Mouse (Mus musculus) ES-Bruce4 (cell line): ENCODE data around the gene Rybp.

Experiments used
- CTCF ChIP-seq: IDR thresholded peaks from one replicate; pipeline ENCODE4 v1.8.1; 2011; ENCODE audit warnings: low read depth, low read length
- EP300 ChIP-seq: IDR thresholded peaks from 2 replicates; pipeline ENCODE4 v1.6.1; 2011; ENCODE audit warnings: low read depth, low read length; ENCODE audit not compliant: insufficient read depth
- POLR2A ChIP-seq: IDR thresholded peaks from one replicate; pipeline ENCODE4 v1.8.1; 2011; ENCODE audit warnings: low read length; ENCODE audit not compliant: insufficient read depth

DNA sequence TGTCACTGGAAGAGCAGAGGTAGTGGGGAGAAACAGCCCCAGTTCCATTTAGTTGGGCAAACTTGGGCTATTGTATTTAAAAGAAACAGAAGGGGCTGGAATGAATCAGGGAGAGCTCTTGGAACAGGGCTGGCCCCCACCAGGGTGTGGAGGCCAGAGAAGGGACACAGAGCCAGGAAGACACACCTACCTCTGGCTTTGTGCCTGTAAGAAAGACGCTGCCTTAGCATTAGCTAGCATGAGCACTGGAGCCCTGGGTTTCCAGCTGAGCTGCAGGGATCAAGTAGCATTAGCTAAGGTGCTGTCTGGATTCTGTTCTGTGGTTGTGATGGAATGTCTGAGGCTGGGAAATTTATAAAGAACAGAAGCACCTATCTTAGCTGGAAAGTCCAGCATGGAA, 85.2 kb downstream of the Rybp start:
- TF ChIP-seq CTCF (no peak), POLR2A (no peak), EP300 (no peak)
